Mouse (Mus musculus): Measurements from ENCODE around the gene Olfr67. TPM values are rescaled to one million over a fixed set of nuclear protein-coding genes. Genes with fewer than 3 reads are reported as not detected.
"Not testable (repeated sequence)": the region's sequence is repeated elsewhere in the genome, so short reads cannot be mapped to it uniquely, and the experiment has no call there.

The Olfr67 gene
- total RNA-seq, 1 experiment from 2014 or later, result not detected

GRCm38 (mm10) chr7:103777652-103778051 is 14.0 kb downstream of the Olfr67 start:
- ATAC-seq (replicated peaks; ENCODE audit: low read depth, poor library complexity, severe bottlenecking), result peak; percentile 52; the same call in 1 of the 2 replicates

DNA sequence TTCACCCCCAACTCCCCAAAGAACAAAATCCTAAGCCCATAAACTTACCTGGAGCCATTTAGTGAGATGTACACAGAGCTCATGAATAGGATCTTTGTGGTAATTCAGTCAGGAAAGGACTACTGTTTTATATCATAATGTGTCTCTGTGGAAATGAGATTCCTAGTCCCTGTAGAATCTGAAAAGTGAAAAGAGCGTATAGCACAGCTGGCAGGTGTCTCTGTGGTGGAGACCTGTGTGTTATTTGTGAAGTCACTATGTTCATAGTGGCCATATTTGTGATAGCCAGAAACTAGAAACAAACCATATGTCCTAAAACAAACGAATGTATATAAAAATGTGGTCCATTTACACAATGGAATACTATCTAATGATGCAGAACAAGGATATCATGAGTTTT is 20.1 kb downstream of the Olfr67 start, which contains the start of gene Olfr69:
TSS of gene Olfr69 (minus strand) at position 101 of the 400 bp plus-strand sequence.
- ATAC-seq (replicated peaks; ENCODE audit: low read depth, poor library complexity, severe bottlenecking), result no peak

DNA sequence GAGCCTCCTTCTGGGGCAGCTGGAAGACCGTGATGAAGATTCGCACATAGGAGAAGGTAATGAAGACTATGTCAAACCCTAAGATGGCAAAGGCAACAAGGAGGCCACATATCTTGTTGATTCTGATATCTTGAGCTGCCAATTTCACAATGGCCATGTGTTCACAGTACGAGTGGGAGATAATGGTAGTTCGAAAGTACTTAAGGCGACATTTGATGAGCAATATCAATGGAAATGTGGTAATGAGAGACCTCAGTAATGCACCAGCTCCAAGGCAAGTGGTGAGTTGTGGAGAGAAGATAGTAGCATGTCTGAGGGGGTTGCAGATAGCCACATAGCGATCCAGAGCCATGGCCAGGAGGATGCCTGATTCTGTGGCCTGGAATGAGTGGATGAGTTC is 23.9 kb downstream of the Olfr67 start:
- peak; percentile 71 for ATAC-seq (replicated peaks; ENCODE audit: low read depth, poor library complexity, severe bottlenecking)

- not testable (repeated sequence) for ATAC-seq (replicated peaks; ENCODE audit: low read depth, poor library complexity, severe bottlenecking)
Measured at GRCm38 (mm10) chr7:103762212-103762611, 29.4 kb downstream of the Olfr67 start.

- no peak for ATAC-seq (replicated peaks; ENCODE audit: low read depth, poor library complexity, severe bottlenecking)
Measured at GRCm38 (mm10) chr7:103757233-103757632, 34.4 kb downstream of the Olfr67 start, which contains the start of gene Olfr630. TSS of gene Olfr630 (minus strand) at chr7:103757333.

- ATAC-seq (replicated peaks; ENCODE audit: low read depth, poor library complexity, severe bottlenecking), result no peak
Measured at GRCm38 (mm10) chr7:103744843-103745242, 46.8 kb downstream of the Olfr67 start, which contains the start of gene Olfr629. TSS of gene Olfr629 (minus strand) at chr7:103744943.

Other genes with a start within 250 kb of the Olfr67 start
- not detected in 2 replicates for gene Olfr612, start 249.1 kb downstream of the Olfr67 start, total RNA-seq (2017)
- gene Olfr613, start 243.7 kb downstream of the Olfr67 start, total RNA-seq (2017), result not detected in 2 replicates
- not detected in 2 replicates for gene Olfr615, start 235.7 kb downstream of the Olfr67 start, total RNA-seq (2017)
- gene Olfr616, start 222.7 kb downstream of the Olfr67 start, total RNA-seq (2017), result not detected in 2 replicates
- not detected in 2 replicates for gene Olfr617, start 218.8 kb downstream of the Olfr67 start, total RNA-seq (2017)
- gene Olfr618, start 201.7 kb downstream of the Olfr67 start, total RNA-seq (2017), result not detected in 2 replicates
- gene Olfr619, start 191.2 kb downstream of the Olfr67 start, total RNA-seq (2017), result not detected in 2 replicates
- not detected in 2 replicates for gene Olfr620, start 179.3 kb downstream of the Olfr67 start, total RNA-seq (2017)
- gene Olfr622, start 149.1 kb downstream of the Olfr67 start, total RNA-seq (2017), result not detected in 2 replicates
- gene Olfr623, start 128.1 kb downstream of the Olfr67 start, total RNA-seq (2017), result not detected in 2 replicates
- under 0.01 TPM in 1 of 2 replicates, not detected in the other for gene Olfr624, start 120.6 kb downstream of the Olfr67 start, total RNA-seq (2017)
- not detected in 2 replicates for gene Olfr625-ps1, start 109.1 kb downstream of the Olfr67 start, total RNA-seq (2017)
- not detected in 2 replicates for gene Olfr243, start 77.2 kb downstream of the Olfr67 start, total RNA-seq (2017)
- gene Olfr628, start 61.4 kb downstream of the Olfr67 start, total RNA-seq (2017), result not detected in 2 replicates
- not detected in 2 replicates for gene Olfr629, start 46.9 kb downstream of the Olfr67 start, total RNA-seq (2017)
- not detected in 2 replicates for gene Olfr630, start 34.5 kb downstream of the Olfr67 start, total RNA-seq (2017)
- gene Olfr69, start 20.2 kb downstream of the Olfr67 start, total RNA-seq (2017), result not detected in 2 replicates
- gene Olfr68, start 12.1 kb downstream of the Olfr67 start, total RNA-seq (2017), result not detected in 2 replicates
- gene Hbb-bt, start 22.2 kb upstream of the Olfr67 start, total RNA-seq (2017), result 13.0 and 18.6 TPM in 2 replicates
- gene Hbb-bs, start 36.3 kb upstream of the Olfr67 start, total RNA-seq (2017), result 16.6 and 33.2 TPM in 2 replicates
- not detected in 2 replicates for gene Hbb-bh2, start 48.7 kb upstream of the Olfr67 start, total RNA-seq (2017)
- gene Hbb-bh1, start 51.3 kb upstream of the Olfr67 start, total RNA-seq (2017), result not detected in 2 replicates
- gene Hbb-y, start 61.4 kb upstream of the Olfr67 start, total RNA-seq (2017), result 2.9 TPM in 1 of 2 replicates, not detected in the other
- not detected in 2 replicates for gene Olfr66, start 94.4 kb upstream of the Olfr67 start, total RNA-seq (2017)
- gene Olfr64, start 102.7 kb upstream of the Olfr67 start, total RNA-seq (2017), result not detected in 2 replicates
- not detected in 2 replicates for gene Olfr65, start 111.7 kb upstream of the Olfr67 start, total RNA-seq (2017)
- gene Olfr631, start 137.0 kb upstream of the Olfr67 start, total RNA-seq (2017), result not detected in 2 replicates
- not detected in 2 replicates for gene Olfr632, start 142.5 kb upstream of the Olfr67 start, total RNA-seq (2017)
- not detected in 2 replicates for gene Olfr633, start 152.6 kb upstream of the Olfr67 start, total RNA-seq (2017)
- not detected in 2 replicates for gene Olfr635, start 179.3 kb upstream of the Olfr67 start, total RNA-seq (2017)
- not detected in 2 replicates for gene Olfr638, start 206.9 kb upstream of the Olfr67 start, total RNA-seq (2017)
- gene Olfr639, start 225.5 kb upstream of the Olfr67 start, total RNA-seq (2017), result not detected in 2 replicates
- gene Olfr640, start 233.8 kb upstream of the Olfr67 start, total RNA-seq (2017), result not detected in 2 replicates
- gene Olfr641, start 243.6 kb upstream of the Olfr67 start, total RNA-seq (2017), result not detected in 2 replicates

Measured in common myeloid progenitor, adult 5-6 weeks (primary cell).